Mouse (Mus musculus): ENCODE results near the gene Lmo3.

DNA sequence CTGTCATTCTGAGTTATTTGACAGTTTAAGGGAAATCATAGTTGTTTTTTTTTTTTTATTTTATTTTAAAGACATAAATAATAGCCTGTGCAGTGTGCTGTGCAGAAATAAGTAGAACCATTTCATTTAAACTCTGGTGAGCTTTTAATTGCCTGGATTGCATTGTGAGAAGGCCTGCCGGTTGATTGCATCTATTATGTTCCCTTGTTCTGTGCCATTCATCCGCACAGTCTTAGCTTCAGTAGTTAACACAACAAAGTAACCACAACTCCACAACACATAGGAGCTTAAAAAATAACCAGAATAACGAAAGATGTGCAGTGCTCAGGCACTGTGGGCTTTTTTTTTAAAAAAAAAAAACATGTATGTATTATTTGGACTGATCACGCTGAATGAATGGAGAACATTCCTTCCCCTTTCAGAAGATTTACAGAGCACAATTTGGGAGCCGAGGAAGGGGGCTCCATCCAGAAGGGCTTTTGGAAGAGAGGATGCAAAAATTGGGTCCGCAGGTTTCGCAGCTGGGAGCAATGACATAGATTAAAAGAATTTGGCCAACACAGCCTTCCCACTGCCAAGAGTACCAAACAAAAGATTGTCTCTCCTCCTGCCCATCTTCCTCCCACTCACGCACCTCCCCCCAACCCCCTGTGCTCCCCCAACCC lies 161.8 kb downstream of the Lmo3 start:
- TF ChIP-seq CTCF (conservative IDR thresholded peaks at IDR 0.05; ENCODE audit: low read length) (no peak), POU5F1 (IDR thresholded peaks at IDR 0.05; ENCODE audit: borderline replicate concordance, low read length) (no peak)

Data from E14TG2a.4 (cell line).